ENCODE assay signal across 20 mouse cellular contexts in genomic region chr1:93692773-93693172, GRCm38 (mm10).
"Had no signal": no experiment of that assay in that cellular context is flagged by ENCODE, and none has a peak within 500 bp of the region (broad histone marks: within the 10 kb centered on the region; RNA-seq: fewer than 3 reads in every experiment).

No protein-coding gene starts in this region.

- H3K27ac ChIP-seq: kidney, embryonic 15.5 days; limb, embryonic 12.5 days; limb, embryonic 15.5 days; liver, embryonic 14.5 days; lung, embryonic 15.5 days; midbrain, embryonic 12.5 days; midbrain, embryonic 15.5 days; neural tube, embryonic 12.5 days; neural tube, embryonic 15.5 days; stomach, postnatal 0 days had no signal

- H3K4me1 ChIP-seq: limb, embryonic 12.5 days; limb, embryonic 15.5 days; midbrain, embryonic 12.5 days had no signal

- DNase-seq: kidney, adult 11 months; kidney, postnatal 10 days; kidney, postnatal 4 days; left cerebral cortex, postnatal 4 days; lung, adult 18-20 months; lung, postnatal 10 days; lung, postnatal 36 days; thymus, adult 2 months; thymus, postnatal 14 days; thymus, postnatal 4 days had no signal

- H3K4me2 ChIP-seq: kidney, embryonic 15.5 days; limb, embryonic 12.5 days; limb, embryonic 15.5 days; lung, embryonic 15.5 days; midbrain, embryonic 12.5 days; midbrain, embryonic 15.5 days; neural tube, embryonic 12.5 days; neural tube, embryonic 15.5 days had no signal

- H3K4me3 ChIP-seq: kidney, embryonic 15.5 days; limb, embryonic 12.5 days; limb, embryonic 15.5 days; lung, embryonic 15.5 days; midbrain, embryonic 12.5 days; midbrain, embryonic 15.5 days; neural tube, embryonic 12.5 days; neural tube, embryonic 15.5 days had no signal

- ATAC-seq: midbrain, embryonic 15.5 days had no signal

- H3K27me3 ChIP-seq: kidney, embryonic 15.5 days; limb, embryonic 12.5 days; limb, embryonic 15.5 days; lung, embryonic 15.5 days; midbrain, embryonic 15.5 days; neural tube, embryonic 12.5 days; neural tube, embryonic 15.5 days had no signal

- H3K9me3 ChIP-seq: kidney, embryonic 15.5 days; limb, embryonic 12.5 days; limb, embryonic 15.5 days; lung, embryonic 15.5 days; midbrain, embryonic 12.5 days; midbrain, embryonic 15.5 days; neural tube, embryonic 12.5 days; neural tube, embryonic 15.5 days had no signal

- H3K9ac ChIP-seq: kidney, embryonic 15.5 days; limb, embryonic 12.5 days; limb, embryonic 15.5 days; liver, embryonic 14.5 days; lung, embryonic 15.5 days; midbrain, embryonic 12.5 days; midbrain, embryonic 15.5 days; neural tube, embryonic 12.5 days; neural tube, embryonic 15.5 days had no signal
